Mouse (Mus musculus) bone marrow, adult 2 months (tissue): ENCODE measurements at regions not wholly inside any gene's neighbourhood (a gene's known extent, or its start where the extent isn't known, plus 50 kb on each side); places are given as distances from the start of the nearest gene placed in this dataset.

Source experiments
- CTCF ChIP-seq: fragments of 200-500 bp; IDR thresholded peaks from 2 replicates; pipeline ENCODE4 v1.5.1; 2011; ENCODE audit warnings: low read length, control low read depth; ENCODE audit not compliant: control insufficient read depth, insufficient read depth
- POLR2A ChIP-seq: fragments of 200-500 bp; IDR thresholded peaks from 2 replicates; pipeline ENCODE4 v1.6.1; 2011; ENCODE audit warnings: low read depth, mild to moderate bottlenecking, control low read depth, low read length, borderline replicate concordance; ENCODE audit not compliant: control insufficient read depth

- TF ChIP-seq CTCF (no peak), POLR2A (no peak)
Measured at GRCm38 (mm10) chr14:62027751-62028279, 264.6 kb upstream of the Rnaseh2b start.
